Mouse (Mus musculus) c-Kit-positive CD71-negative TER-119-negative erythroid progenitor cells, embryonic 14.5 days (primary cell): ENCODE results near the gene Atg14.
"Not testable (repeated sequence)": the region's sequence is repeated elsewhere in the genome, so short reads cannot be mapped to it uniquely, and the experiment has no call there.

Source experiments
- DNase-seq: peaks from one replicate; pipeline ENCODE4 v3.0.0-alpha.2; 2013; ENCODE audit warnings: low read depth

Atg14 gene

GRCm38 (mm10) chr14:47570549-47570948 lies at the start of gene Atg14:
Atg14 (minus strand) TSS chr14:47570649.
- DNase-seq: not testable (repeated sequence)

GRCm38 (mm10) chr14:47618891-47619290 lies 48.4 kb upstream of the Atg14 start:
- DNase-seq: no peak

- DNase-seq: no peak
Observed at GRCm38 (mm10) chr14:47613254-47613653, 42.8 kb upstream of the Atg14 start.

- DNase-seq: peak; percentile 52
Observed at GRCm38 (mm10) chr14:47597942-47598388, 27.5 kb upstream of the Atg14 start.

GRCm38 (mm10) chr14:47594426-47595103 lies 24.1 kb upstream of the Atg14 start:
- no peak for DNase-seq

- no peak for DNase-seq
Observed at GRCm38 (mm10) chr14:47590391-47590975, 20.0 kb upstream of the Atg14 start.

- DNase-seq: no peak
Observed at GRCm38 (mm10) chr14:47589444-47589843, 19.0 kb upstream of the Atg14 start.

- DNase-seq: no peak
Observed at GRCm38 (mm10) chr14:47584346-47584745, 13.9 kb upstream of the Atg14 start.

GRCm38 (mm10) chr14:47581681-47582080 lies 11.2 kb upstream of the Atg14 start:
- DNase-seq: no peak

GRCm38 (mm10) chr14:47581280-47581679 lies 10.8 kb upstream of the Atg14 start:
- DNase-seq: no peak

GRCm38 (mm10) chr14:47578086-47578485 lies 7.6 kb upstream of the Atg14 start:
- no peak for DNase-seq

GRCm38 (mm10) chr14:47576687-47577086 lies 6.2 kb upstream of the Atg14 start:
- no peak for DNase-seq

- DNase-seq: no peak
Observed at GRCm38 (mm10) chr14:47574721-47575120, 4.3 kb upstream of the Atg14 start.

- no peak for DNase-seq
Observed at GRCm38 (mm10) chr14:47572707-47573106, 2.3 kb upstream of the Atg14 start.

- peak; percentile 92 for DNase-seq
Observed at GRCm38 (mm10) chr14:47567962-47568652, 2.3 kb downstream of the Atg14 start.

GRCm38 (mm10) chr14:47563106-47563505 lies 7.3 kb downstream of the Atg14 start:
- no peak for DNase-seq

GRCm38 (mm10) chr14:47562530-47562929 lies 7.9 kb downstream of the Atg14 start:
- DNase-seq: no peak

GRCm38 (mm10) chr14:47560714-47561113 lies 9.7 kb downstream of the Atg14 start:
- DNase-seq: no peak

- no peak for DNase-seq
Observed at GRCm38 (mm10) chr14:47555225-47555624, 15.2 kb downstream of the Atg14 start.

- no peak for DNase-seq
Observed at GRCm38 (mm10) chr14:47554236-47554635, 16.2 kb downstream of the Atg14 start.

- DNase-seq: no peak
Observed at GRCm38 (mm10) chr14:47553380-47553779, 17.1 kb downstream of the Atg14 start.

GRCm38 (mm10) chr14:47551668-47552067 lies 18.8 kb downstream of the Atg14 start:
- DNase-seq: no peak

GRCm38 (mm10) chr14:47544877-47545276 lies 25.6 kb downstream of the Atg14 start:
- no peak for DNase-seq
